Mouse (Mus musculus) testis, adult 2 months (tissue): ENCODE measurements at regions not wholly inside any gene's neighbourhood (a gene's known extent, or its start where the extent isn't known, plus 50 kb on each side); places are given as distances from the start of the nearest gene placed in this dataset.

Experiments
- CTCF ChIP-seq: fragments of 200-500 bp; IDR thresholded peaks from 2 replicates; pipeline ENCODE4 v1.5.1; 2012; ENCODE audit warnings: low read depth, mild to moderate bottlenecking, inconsistent platforms, low read length, moderate library complexity; ENCODE audit not compliant: control insufficient read depth, insufficient read depth, insufficient replicate concordance
- POLR2A ChIP-seq: fragments of 200-500 bp; IDR thresholded peaks from 2 replicates; pipeline ENCODE4 v1.6.1; 2012; ENCODE audit warnings: low read depth, mild to moderate bottlenecking, inconsistent platforms, low read length, moderate library complexity; ENCODE audit not compliant: control insufficient read depth

- no peak for TF ChIP-seq POLR2A
- TF ChIP-seq CTCF, result no peak
Measured at GRCm38 (mm10) chrX:12452979-12453769, 134.4 kb upstream of the Atp6ap2 start.
